Mouse (Mus musculus): ENCODE measurements around the gene Gdf15. TPM values are rescaled to one million over a fixed set of nuclear protein-coding genes. Genes with fewer than 3 reads are reported as not detected.

Gene Gdf15
- not detected for polyA plus RNA-seq (2014; fragmentation: Illumina TruSeq; extraction: RNeasy Lipid Tissue Mini Kit (QIAGEN cat#74804); ENCODE audit: low read depth, low replicate concordance)

GRCm38 (mm10) chr8:70632346-70632892, at the start of gene Gdf15:
Gdf15 (minus strand) TSS chr8:70632456.

GRCm38 (mm10) chr8:70673079-70673856, 41.0 kb upstream of the Gdf15 start, which contains the start of gene Lsm4:
Lsm4 (plus strand) TSS chr8:70673248.

GRCm38 (mm10) chr8:70660273-70660725, 28.0 kb upstream of the Gdf15 start, which contains the start of gene Pgpep1:
Pgpep1 (minus strand) TSS chr8:70660388.

GRCm38 (mm10) chr8:70615894-70616293, 16.4 kb downstream of the Gdf15 start, which contains the start of gene Lrrc25:
Lrrc25 (plus strand) TSS chr8:70616155.

GRCm38 (mm10) chr8:70608749-70609367, 23.4 kb downstream of the Gdf15 start, which contains the start of gene Ssbp4:
Ssbp4 (minus strand) TSS chr8:70608872.

GRCm38 (mm10) chr8:70593961-70594609, 38.2 kb downstream of the Gdf15 start, which contains the start of gene Isyna1:
Isyna1 (plus strand) TSS chr8:70594373.

Other genes with a start within 250 kb of the Gdf15 start
- 2.8 TPM for gene Crtc1, start 192.9 kb downstream of the Gdf15 start, polyA plus RNA-seq (2014; fragmentation: Illumina TruSeq; extraction: RNeasy Lipid Tissue Mini Kit (QIAGEN cat#74804); ENCODE audit: low read depth, low replicate concordance)
- 2.3 TPM for gene Klhl26, start 155.5 kb downstream of the Gdf15 start, polyA plus RNA-seq (2014; fragmentation: Illumina TruSeq; extraction: RNeasy Lipid Tissue Mini Kit (QIAGEN cat#74804); ENCODE audit: low read depth, low replicate concordance)
- gene Tmem59l, start 145.1 kb downstream of the Gdf15 start, polyA plus RNA-seq (2014; fragmentation: Illumina TruSeq; extraction: RNeasy Lipid Tissue Mini Kit (QIAGEN cat#74804); ENCODE audit: low read depth, low replicate concordance) = not detected
- gene Crlf1, start 139.3 kb downstream of the Gdf15 start, polyA plus RNA-seq (2014; fragmentation: Illumina TruSeq; extraction: RNeasy Lipid Tissue Mini Kit (QIAGEN cat#74804); ENCODE audit: low read depth, low replicate concordance) = not detected
- gene Rex1bd, start 125.7 kb downstream of the Gdf15 start, polyA plus RNA-seq (2014; fragmentation: Illumina TruSeq; extraction: RNeasy Lipid Tissue Mini Kit (QIAGEN cat#74804); ENCODE audit: low read depth, low replicate concordance) = 2.6 TPM
- gene Uba52, start 121.7 kb downstream of the Gdf15 start, polyA plus RNA-seq (2014; fragmentation: Illumina TruSeq; extraction: RNeasy Lipid Tissue Mini Kit (QIAGEN cat#74804); ENCODE audit: low read depth, low replicate concordance) = 2.6 TPM
- 8.5 TPM for gene Fkbp8, start 104.7 kb downstream of the Gdf15 start, polyA plus RNA-seq (2014; fragmentation: Illumina TruSeq; extraction: RNeasy Lipid Tissue Mini Kit (QIAGEN cat#74804); ENCODE audit: low read depth, low replicate concordance)
- gene Kxd1, start 104.5 kb downstream of the Gdf15 start, polyA plus RNA-seq (2014; fragmentation: Illumina TruSeq; extraction: RNeasy Lipid Tissue Mini Kit (QIAGEN cat#74804); ENCODE audit: low read depth, low replicate concordance) = 9.0 TPM
- gene Ell, start 93.0 kb downstream of the Gdf15 start, polyA plus RNA-seq (2014; fragmentation: Illumina TruSeq; extraction: RNeasy Lipid Tissue Mini Kit (QIAGEN cat#74804); ENCODE audit: low read depth, low replicate concordance) = 0.98 TPM
- gene Isyna1, start 38.1 kb downstream of the Gdf15 start, polyA plus RNA-seq (2014; fragmentation: Illumina TruSeq; extraction: RNeasy Lipid Tissue Mini Kit (QIAGEN cat#74804); ENCODE audit: low read depth, low replicate concordance) = not detected
- gene Ssbp4, start 23.6 kb downstream of the Gdf15 start, polyA plus RNA-seq (2014; fragmentation: Illumina TruSeq; extraction: RNeasy Lipid Tissue Mini Kit (QIAGEN cat#74804); ENCODE audit: low read depth, low replicate concordance) = not detected
- gene Lrrc25, start 16.3 kb downstream of the Gdf15 start, polyA plus RNA-seq (2014; fragmentation: Illumina TruSeq; extraction: RNeasy Lipid Tissue Mini Kit (QIAGEN cat#74804); ENCODE audit: low read depth, low replicate concordance) = not detected
- gene Pgpep1, start 27.9 kb upstream of the Gdf15 start, polyA plus RNA-seq (2014; fragmentation: Illumina TruSeq; extraction: RNeasy Lipid Tissue Mini Kit (QIAGEN cat#74804); ENCODE audit: low read depth, low replicate concordance) = 13.4 TPM
- gene Lsm4, start 40.8 kb upstream of the Gdf15 start, polyA plus RNA-seq (2014; fragmentation: Illumina TruSeq; extraction: RNeasy Lipid Tissue Mini Kit (QIAGEN cat#74804); ENCODE audit: low read depth, low replicate concordance) = not detected
- gene Jund, start 66.5 kb upstream of the Gdf15 start, polyA plus RNA-seq (2014; fragmentation: Illumina TruSeq; extraction: RNeasy Lipid Tissue Mini Kit (QIAGEN cat#74804); ENCODE audit: low read depth, low replicate concordance) = 44.0 TPM
- not detected for gene Iqcn, start 71.0 kb upstream of the Gdf15 start, polyA plus RNA-seq (2014; fragmentation: Illumina TruSeq; extraction: RNeasy Lipid Tissue Mini Kit (QIAGEN cat#74804); ENCODE audit: low read depth, low replicate concordance)
- 31.1 TPM for gene Gm3336, start 86.1 kb upstream of the Gdf15 start, polyA plus RNA-seq (2014; fragmentation: Illumina TruSeq; extraction: RNeasy Lipid Tissue Mini Kit (QIAGEN cat#74804); ENCODE audit: low read depth, low replicate concordance)
- gene Pde4c, start 91.3 kb upstream of the Gdf15 start, polyA plus RNA-seq (2014; fragmentation: Illumina TruSeq; extraction: RNeasy Lipid Tissue Mini Kit (QIAGEN cat#74804); ENCODE audit: low read depth, low replicate concordance) = 0.19 TPM
- 1.7 TPM for gene Rab3a, start 122.2 kb upstream of the Gdf15 start, polyA plus RNA-seq (2014; fragmentation: Illumina TruSeq; extraction: RNeasy Lipid Tissue Mini Kit (QIAGEN cat#74804); ENCODE audit: low read depth, low replicate concordance)
- 1.7 TPM for gene Mpv17l2, start 128.5 kb upstream of the Gdf15 start, polyA plus RNA-seq (2014; fragmentation: Illumina TruSeq; extraction: RNeasy Lipid Tissue Mini Kit (QIAGEN cat#74804); ENCODE audit: low read depth, low replicate concordance)
- 1.5 TPM for gene Pik3r2, start 144.3 kb upstream of the Gdf15 start, polyA plus RNA-seq (2014; fragmentation: Illumina TruSeq; extraction: RNeasy Lipid Tissue Mini Kit (QIAGEN cat#74804); ENCODE audit: low read depth, low replicate concordance)
- gene Mast3, start 172.6 kb upstream of the Gdf15 start, polyA plus RNA-seq (2014; fragmentation: Illumina TruSeq; extraction: RNeasy Lipid Tissue Mini Kit (QIAGEN cat#74804); ENCODE audit: low read depth, low replicate concordance) = 1.9 TPM
- gene Il12rb1, start 176.0 kb upstream of the Gdf15 start, polyA plus RNA-seq (2014; fragmentation: Illumina TruSeq; extraction: RNeasy Lipid Tissue Mini Kit (QIAGEN cat#74804); ENCODE audit: low read depth, low replicate concordance) = not detected
- gene Arrdc2, start 207.3 kb upstream of the Gdf15 start, polyA plus RNA-seq (2014; fragmentation: Illumina TruSeq; extraction: RNeasy Lipid Tissue Mini Kit (QIAGEN cat#74804); ENCODE audit: low read depth, low replicate concordance) = 3.8 TPM
- not detected for gene Kcnn1, start 230.8 kb upstream of the Gdf15 start, polyA plus RNA-seq (2014; fragmentation: Illumina TruSeq; extraction: RNeasy Lipid Tissue Mini Kit (QIAGEN cat#74804); ENCODE audit: low read depth, low replicate concordance)
- not detected for gene Ccdc124, start 241.5 kb upstream of the Gdf15 start, polyA plus RNA-seq (2014; fragmentation: Illumina TruSeq; extraction: RNeasy Lipid Tissue Mini Kit (QIAGEN cat#74804); ENCODE audit: low read depth, low replicate concordance)